Mouse (Mus musculus) MEL (cell line): ENCODE measurements around the gene Pde7b. TPM values are rescaled to one million over a fixed set of nuclear protein-coding genes. Genes with fewer than 3 reads are reported as not detected.

ENCODE experiments used
- DNase-seq: peaks from one replicate; pipeline ENCODE4 v3.0.0; 2011; ENCODE audit warnings: low read depth, low spot score
- H3K27ac ChIP-seq: 2 replicates; pipeline ENCODE4 v1.5.1; 2012; ENCODE audit warnings: low read depth, mild to moderate bottlenecking, control low read depth, low read length, moderate library complexity; ENCODE audit not compliant: control insufficient read depth
- H3K27me3 ChIP-seq, 2 experiments: fragments of 150-350 bp in 1 of 2; sonication (generic) in 1 of 2; 2 replicates each; pipeline ENCODE4 v1.6.1; 2012; ENCODE audit warnings: low read length in 2 of 2, mild to moderate bottlenecking in 2 of 2, improper control_type of control experiment in 1 of 2, moderate library complexity in 1 of 2; ENCODE audit not compliant: insufficient read depth in 2 of 2, control insufficient read depth in 1 of 2
- H3K36me3 ChIP-seq, 2 experiments: 2 replicates each; pipeline ENCODE4 v1.6.1; 2012 to 2014; ENCODE audit warnings: low read length in 2 of 2, improper control_type of control experiment in 1 of 2, inconsistent platforms in 1 of 2, mild to moderate bottlenecking in 1 of 2; ENCODE audit not compliant: insufficient read depth in 2 of 2, control insufficient read depth in 1 of 2
- H3K4me1 ChIP-seq, 2 experiments: fragments of 150-350 bp in 1 of 2; sonication (generic) in 1 of 2; 2 replicates each; pipeline ENCODE4 v1.6.1; 2012; ENCODE audit warnings: low read length in 2 of 2, improper control_type of control experiment in 1 of 2, mild to moderate bottlenecking in 1 of 2; ENCODE audit not compliant: insufficient read depth in 2 of 2, control insufficient read depth in 1 of 2
- H3K4me3 ChIP-seq, 2 experiments: fragments of 150-350 bp in 1 of 2; sonication (generic) in 1 of 2; 2 replicates each; pipeline ENCODE4 v1.5.1; 2012; ENCODE audit warnings: low read depth in 2 of 2, low read length in 2 of 2, mild to moderate bottlenecking in 2 of 2, moderate library complexity in 2 of 2, control low read depth in 1 of 2, improper control_type of control experiment in 1 of 2; ENCODE audit not compliant: control insufficient read depth in 1 of 2, insufficient read depth in 1 of 2
- H3K79me2 ChIP-seq: 2 replicates; pipeline ENCODE4 v1.6.1; 2012; ENCODE audit warnings: mild to moderate bottlenecking, low read length, moderate library complexity; ENCODE audit not compliant: control insufficient read depth, poor library complexity, insufficient read depth
- H3K9ac ChIP-seq: 2 replicates; pipeline ENCODE4 v1.6.1; 2012; ENCODE audit warnings: low read depth, mild to moderate bottlenecking, control low read depth, low read length, moderate library complexity; ENCODE audit not compliant: control insufficient read depth, poor library complexity, severe bottlenecking
- H3K9me3 ChIP-seq: fragments of 150-350 bp; sonication (generic); replicated peaks from 2 replicates; pipeline ENCODE4 v1.6.1; 2012; ENCODE audit warnings: mild to moderate bottlenecking, low read length, improper control_type of control experiment, moderate library complexity; ENCODE audit not compliant: insufficient read depth
- BHLHE40 ChIP-seq: IDR thresholded peaks from 2 replicates; pipeline ENCODE4 v1.6.1; 2012; ENCODE audit warnings: low read depth, mild to moderate bottlenecking, inconsistent platforms, low read length, improper control_type of control experiment, borderline replicate concordance
- CHD1 ChIP-seq: IDR thresholded peaks from 2 replicates; pipeline ENCODE4 v1.6.1; 2012; ENCODE audit warnings: low read depth, mild to moderate bottlenecking, inconsistent platforms, low read length, improper control_type of control experiment
- CTCF ChIP-seq, 3 experiments: IDR thresholded peaks in 2 of 3; conservative IDR thresholded peaks in 1 of 3; 2 replicates each; pipeline ENCODE4 v1.5.1; 2011 to 2012; ENCODE audit warnings: low read length in 3 of 3, low read depth in 2 of 3, mild to moderate bottlenecking in 2 of 3, improper control_type of control experiment in 1 of 3, inconsistent platforms in 1 of 3, mixed read lengths in 1 of 3, moderate library complexity in 1 of 3; ENCODE audit not compliant: control insufficient read depth in 1 of 3, insufficient read depth in 1 of 3, poor library complexity in 1 of 3, severe bottlenecking in 1 of 3
- E2F4 ChIP-seq: IDR thresholded peaks from 2 replicates; pipeline ENCODE4 v1.6.1; 2011; ENCODE audit warnings: low read depth, low read length, improper control_type of control experiment, borderline replicate concordance
- ELF1 ChIP-seq: IDR thresholded peaks from 2 replicates; pipeline ENCODE4 v1.6.1; 2014; ENCODE audit warnings: low read depth, mild to moderate bottlenecking, inconsistent platforms, low read length, improper control_type of control experiment, moderate library complexity
- EP300 ChIP-seq, 2 experiments: IDR thresholded peaks; 2 replicates each; pipeline ENCODE4 v1.6.1; 2011; ENCODE audit warnings: improper control_type of control experiment in 2 of 2, low read length in 2 of 2, low read depth in 1 of 2, mild to moderate bottlenecking in 1 of 2
- ETS1 ChIP-seq: IDR thresholded peaks from 2 replicates; pipeline ENCODE4 v1.6.1; 2012; ENCODE audit warnings: low read depth, mild to moderate bottlenecking, inconsistent platforms, low read length, improper control_type of control experiment, moderate library complexity
- GABPA ChIP-seq: IDR thresholded peaks from 2 replicates; pipeline ENCODE4 v1.6.1; 2012; ENCODE audit warnings: low read depth, mild to moderate bottlenecking, inconsistent platforms, low read length, improper control_type of control experiment, moderate library complexity
- JUND ChIP-seq: IDR thresholded peaks from 2 replicates; pipeline ENCODE4 v1.6.1; 2011; ENCODE audit warnings: low read depth, mild to moderate bottlenecking, improper control_type of control experiment, low read length
- KAT2A ChIP-seq: conservative IDR thresholded peaks from 2 replicates; pipeline ENCODE4 v1.6.1; 2012; ENCODE audit warnings: low read depth, low read length, improper control_type of control experiment, inconsistent platforms
- MAFK ChIP-seq: IDR thresholded peaks from 2 replicates; pipeline ENCODE4 v1.6.1; 2011; ENCODE audit warnings: low read depth, mild to moderate bottlenecking, low read length, improper control_type of control experiment, borderline replicate concordance
- MAX ChIP-seq: IDR thresholded peaks from 2 replicates; pipeline ENCODE4 v1.6.1; 2011; ENCODE audit warnings: low read length, improper control_type of control experiment
- MAZ ChIP-seq: IDR thresholded peaks from 2 replicates; pipeline ENCODE4 v1.6.1; 2012; ENCODE audit warnings: low read depth, mild to moderate bottlenecking, inconsistent platforms, low read length, improper control_type of control experiment
- MXI1 ChIP-seq: IDR thresholded peaks from 2 replicates; pipeline ENCODE4 v1.6.1; 2011; ENCODE audit warnings: mild to moderate bottlenecking, low read depth, low read length, improper control_type of control experiment
- MYB ChIP-seq: IDR thresholded peaks from 2 replicates; pipeline ENCODE4 v1.6.1; 2011; ENCODE audit warnings: mild to moderate bottlenecking, low read depth, low read length, improper control_type of control experiment
- MYC ChIP-seq: IDR thresholded peaks from 2 replicates; pipeline ENCODE4 v1.6.1; 2011; ENCODE audit warnings: low read depth, mild to moderate bottlenecking, low read length, improper control_type of control experiment, moderate library complexity
- POLR2A ChIP-seq, 2 experiments: IDR thresholded peaks; 2 replicates each; pipeline ENCODE4 v1.6.1; 2011 to 2012; ENCODE audit warnings: low read length in 2 of 2, mild to moderate bottlenecking in 2 of 2, control low read depth in 1 of 2, improper control_type of control experiment in 1 of 2, low read depth in 1 of 2, moderate library complexity in 1 of 2; ENCODE audit not compliant: control insufficient read depth in 1 of 2, insufficient read depth in 1 of 2, poor library complexity in 1 of 2
- POLR2AphosphoS2 ChIP-seq: IDR thresholded peaks from 2 replicates; pipeline ENCODE4 v1.6.1; 2011; ENCODE audit warnings: low read length, improper control_type of control experiment
- POLR2AphosphoS5 ChIP-seq: IDR thresholded peaks from 2 replicates; pipeline ENCODE4 v1.6.1; 2012; ENCODE audit warnings: low read depth, borderline replicate concordance, mild to moderate bottlenecking, inconsistent platforms, low read length, moderate library complexity, mixed read lengths
- RAD21 ChIP-seq: IDR thresholded peaks from 2 replicates; pipeline ENCODE4 v1.6.1; 2011; ENCODE audit warnings: mild to moderate bottlenecking, low read depth, low read length, improper control_type of control experiment
- RCOR1 ChIP-seq: IDR thresholded peaks from 2 replicates; pipeline ENCODE4 v1.6.1; 2012; ENCODE audit warnings: low read depth, mild to moderate bottlenecking, inconsistent platforms, low read length, improper control_type of control experiment
- SIN3A ChIP-seq: IDR thresholded peaks from 2 replicates; pipeline ENCODE4 v1.6.1; 2012; ENCODE audit warnings: low read length, improper control_type of control experiment, inconsistent platforms
- SMC3 ChIP-seq: IDR thresholded peaks from 2 replicates; pipeline ENCODE4 v1.6.1; 2011; ENCODE audit warnings: low read depth, low read length, improper control_type of control experiment
- TAL1 ChIP-seq: IDR thresholded peaks from 2 replicates; pipeline ENCODE4 v1.6.1; 2012; ENCODE audit warnings: mild to moderate bottlenecking, inconsistent platforms, low read length, moderate library complexity, mixed read lengths
- TBP ChIP-seq: IDR thresholded peaks from 2 replicates; pipeline ENCODE4 v1.8.0; 2011; ENCODE audit warnings: low read depth, low read length, improper control_type of control experiment
- TCF12 ChIP-seq: IDR thresholded peaks from 2 replicates; pipeline ENCODE4 v1.6.1; 2014; ENCODE audit warnings: low read depth, mild to moderate bottlenecking, inconsistent platforms, low read length, improper control_type of control experiment, moderate library complexity
- UBTF ChIP-seq: IDR thresholded peaks from 2 replicates; pipeline ENCODE4 v1.6.1; 2012; ENCODE audit warnings: low read depth, mild to moderate bottlenecking, inconsistent platforms, low read length, improper control_type of control experiment, moderate library complexity, borderline replicate concordance; ENCODE audit not compliant: insufficient read depth
- USF1 ChIP-seq: IDR thresholded peaks from 2 replicates; pipeline ENCODE4 v1.6.1; 2014; ENCODE audit warnings: low read depth, mild to moderate bottlenecking, inconsistent platforms, low read length, improper control_type of control experiment, moderate library complexity
- USF2 ChIP-seq, 2 experiments: IDR thresholded peaks; 2 replicates each; pipeline ENCODE4 v1.6.1; 2011 to 2012; ENCODE audit warnings: improper control_type of control experiment in 2 of 2, low read length in 2 of 2, borderline replicate concordance in 1 of 2, inconsistent platforms in 1 of 2, low read depth in 1 of 2, mild to moderate bottlenecking in 1 of 2; ENCODE audit not compliant: insufficient read depth in 1 of 2
- ZC3H11A ChIP-seq: IDR thresholded peaks from 2 replicates; pipeline ENCODE4 v1.6.1; 2012; ENCODE audit warnings: low read depth, mild to moderate bottlenecking, inconsistent platforms, low read length, improper control_type of control experiment
- ZNF384 ChIP-seq: IDR thresholded peaks from 2 replicates; pipeline ENCODE4 v1.6.1; 2012; ENCODE audit warnings: low read depth, mild to moderate bottlenecking, inconsistent platforms, low read length, improper control_type of control experiment
- polyA plus RNA-seq, 2 experiments: library from polyadenylated mRNA; stranded (reverse) in 1 of 2; unstranded in 1 of 2; fragments of >175 nt in 1 of 2; fragments of >200 nt in 1 of 2; gene quantifications; 2 replicates each; pipeline versions ENCODE4 v1.2.1 to v1.2.4; 2012; ENCODE audit warnings: low replicate concordance in 2 of 2, low read depth in 1 of 2; ENCODE audit not compliant: insufficient read length in 2 of 2, insufficient read depth in 1 of 2, missing spikeins in 1 of 2
- total RNA-seq: library from RNA; depleted of rRNA; stranded (reverse); fragments of 300-350 nt; gene quantifications from 2 replicates; pipeline ENCODE4 v1.2.3, GENCODE M21; 2012

The Pde7b gene
- total and polyA plus RNA-seq, 3 experiments = 0.04 TPM; not detected in 2

GRCm38 (mm10) chr10:20504800-20505199 lies 220.1 kb downstream of the Pde7b start:
- Histone ChIP-seq H3K36me3 (no peaks in the 10 kb centered on the region), H3K4me3 (no peak overlapping the region), H3K9ac (no peak overlapping the region), H3K79me2 (no peaks in the 10 kb centered on the region), H3K27me3 (peaks cover 5 to 7% of the 10 kb centered on the region in 2 experiments), H3K27ac (no peak overlapping the region), H3K4me1 (no peaks in the 10 kb centered on the region), H3K9me3 (no peaks in the 10 kb centered on the region)
- peak; percentile 38 for DNase-seq
- TF ChIP-seq KAT2A (no peak), SIN3A (no peak), EP300 (IDR thresholded peaks at IDR 0.05; ENCODE audit: low read depth in 1 of 2, low read length in 2 of 2) (no peak), RCOR1 (no peak), MYC (no peak), ELF1 (no peak), TAL1 (no peak), UBTF (no peak), SMC3 (peak; percentile 63), POLR2AphosphoS2 (no peak), ZNF384 (no peak), TCF12 (no peak), POLR2AphosphoS5 (no peak), MAX (no peak), USF1 (no peak), TBP (no peak), RAD21 (peak; percentile 45), ZC3H11A (peak; percentile 35; the same call in 1 of the 2 replicates), E2F4 (no peak), POLR2A (IDR thresholded peaks at IDR 0.05; ENCODE audit: control insufficient read depth in 1 of 2, insufficient read depth in 1 of 2, low read depth in 1 of 2, low read length in 2 of 2, poor library complexity in 1 of 2) (no peak), ETS1 (no peak), USF2 (IDR thresholded peaks at IDR 0.05; ENCODE audit: borderline replicate concordance in 1 of 2, insufficient read depth in 1 of 2, low read depth in 1 of 2, low read length in 2 of 2) (no peak), JUND (no peak), CHD1 (no peak), GABPA (no peak), MAFK (no peak), BHLHE40 (no peak), CTCF (IDR thresholded peaks at IDR 0.05 in 2 of 3, conservative IDR thresholded peaks at IDR 0.05 in 1 of 3; ENCODE audit: control insufficient read depth in 1 of 3, insufficient read depth in 1 of 3, low read depth in 2 of 3, low read length in 3 of 3, poor library complexity in 1 of 3, severe bottlenecking in 1 of 3) (peak in 1 of 3 experiments; percentile 58; a peak in 2 of 6 replicates), MAZ (no peak), MXI1 (no peak), MYB (no peak)
